Mouse (Mus musculus) left cerebral cortex, postnatal 25 days (tissue): Measurements from ENCODE around the gene Artn. TPM values are rescaled to one million over a fixed set of nuclear protein-coding genes. Genes with fewer than 3 reads are reported as not detected.

Source experiments
- DNase-seq, 2 experiments: peaks; one replicate each; pipeline ENCODE4 v3.0.0; 2022; ENCODE audit warnings: low spot score in 2 of 2, mixed read lengths in 1 of 2
- intact Hi-C: fragments of 180-260 bp; cut with DNase I; formaldehyde crosslinking; loops from one replicate; pipeline ENCODE4 v1.15.1; 2025
- total RNA-seq, 2 experiments: library from RNA; stranded (reverse); gene quantifications; 2 replicates each; pipeline ENCODE4 v1.2.3; 2021

Artn gene
- total RNA-seq, 2 experiments from 2014 or later: 2.3 to 2.6 TPM

DNA sequence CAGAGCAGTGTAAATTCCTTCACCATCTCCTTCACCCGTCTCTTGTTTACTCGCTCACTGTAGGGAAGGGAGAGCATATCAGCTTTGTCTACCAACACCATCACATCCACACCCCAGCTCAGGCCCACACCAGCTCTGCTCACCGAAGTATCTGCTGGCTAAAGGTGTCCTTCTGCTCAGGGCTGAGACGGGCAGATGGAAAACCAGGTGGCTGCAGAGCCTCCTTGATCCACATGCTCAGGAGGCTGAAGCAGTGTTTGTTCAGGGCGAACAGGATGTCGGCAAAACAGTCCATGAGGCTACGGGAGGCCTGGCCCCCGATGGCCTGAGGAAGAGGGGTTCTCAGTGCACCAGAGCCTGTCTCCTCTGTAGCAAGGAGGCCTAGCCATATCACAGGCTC is 35.0 kb downstream of the Artn start:
- intact Hi-C loops: no loop called here
- no peak for DNase-seq

DNA sequence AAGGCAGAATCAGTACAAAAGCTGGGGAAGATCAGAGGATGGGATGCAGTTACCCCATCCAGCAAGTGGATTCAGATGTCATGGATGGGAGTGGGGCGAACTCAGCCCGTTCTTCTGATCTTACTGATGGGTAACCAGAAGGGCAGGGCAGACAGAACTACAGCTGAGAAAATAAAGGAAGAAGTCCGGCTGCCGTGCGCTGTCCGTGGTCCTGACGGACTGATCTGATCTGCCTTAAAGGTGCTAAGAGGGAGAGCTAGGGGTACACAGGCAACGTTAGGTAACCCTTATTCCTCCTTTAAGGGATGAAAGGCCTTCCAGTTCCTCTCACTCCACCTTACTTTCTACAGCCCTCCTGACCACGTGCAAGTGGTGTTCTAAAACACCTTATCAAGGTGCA is 36.2 kb downstream of the Artn start:
- DNase-seq: no peak
- intact Hi-C loops: loop anchor here (2.0 kb wide), 1 partner anchor 21 kb away; the partner anchor contains the start of gene Ipo13

- intact Hi-C loops: loop anchor here (2.0 kb wide), 1 partner anchor 23 kb away; the partner anchor contains the start of gene Ipo13
Observed at GRCm38 (mm10) chr4:117891738-117892161, 37.8 kb downstream of the Artn start, which contains the start of gene Dph2. Gene Dph2, minus strand, starts transcription at chr4:117892032.

GRCm38 (mm10) chr4:117890750-117891149 is 38.8 kb downstream of the Artn start:
- intact Hi-C loops: no loop called here
- no peak for DNase-seq

More at GRCm38 (mm10) chr4:117891738-117892161, 37.8 kb downstream of the Artn start, which contains the start of gene Dph2:
- DNase-seq: peak; percentile 81 to 94

- intact Hi-C loops: no loop called here
- DNase-seq: no peak
Observed at GRCm38 (mm10) chr4:117890031-117890430, 39.5 kb downstream of the Artn start.

DNA sequence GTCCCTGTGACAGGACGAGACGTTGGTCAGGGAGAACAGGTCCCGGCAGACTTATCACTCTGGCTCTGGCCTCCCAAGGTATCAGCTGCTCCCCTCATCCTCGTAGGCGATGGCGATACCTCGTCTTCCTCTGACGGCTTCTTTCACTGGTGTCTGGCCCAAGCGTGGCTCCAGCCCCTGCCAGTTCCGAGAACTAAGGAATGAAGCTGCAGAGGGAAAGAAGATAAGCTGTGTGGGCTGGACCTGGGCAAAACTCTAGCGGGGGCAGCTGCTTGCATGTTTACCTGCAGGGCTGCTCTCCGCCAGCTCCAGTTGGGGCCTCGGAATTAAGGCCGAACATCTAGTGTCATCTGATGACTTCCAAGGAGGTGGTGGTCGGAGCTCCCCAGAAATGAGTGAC is 40.1 kb downstream of the Artn start:
- intact Hi-C loops: no loop called here
- no peak for DNase-seq

- DNase-seq: no peak
- intact Hi-C loops: no loop called here
Observed at GRCm38 (mm10) chr4:117887920-117888319, 41.6 kb downstream of the Artn start.

DNA sequence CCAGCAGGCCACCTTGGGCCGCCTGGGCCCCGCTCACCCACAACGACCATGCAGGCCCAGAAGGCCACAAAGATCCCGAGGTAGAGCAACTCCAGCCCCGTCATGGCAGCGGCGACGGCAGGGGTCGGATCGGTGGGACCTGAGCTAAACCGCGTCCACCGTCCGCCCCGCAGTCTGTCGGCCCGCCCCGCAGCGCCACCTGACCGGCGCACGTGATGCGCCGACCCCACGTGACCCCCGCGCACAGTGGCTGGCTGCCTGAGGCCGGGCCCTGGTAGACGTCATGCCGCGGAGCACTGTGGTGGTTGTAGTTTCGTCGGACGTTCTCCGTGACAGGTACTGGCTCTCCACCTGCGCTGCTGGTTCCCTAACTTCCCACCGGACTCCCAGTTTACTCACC is 42.4 kb downstream of the Artn start, which contains the start of gene Atp6v0b:
TSS of gene Atp6v0b (minus strand) at position 201 of the 400 bp plus-strand sequence.
- DNase-seq: peak; percentile 95 to 97
- intact Hi-C loops: no loop called here

GRCm38 (mm10) chr4:117886644-117887043 is 42.9 kb downstream of the Artn start:
- no peak for DNase-seq
- intact Hi-C loops: no loop called here

DNA sequence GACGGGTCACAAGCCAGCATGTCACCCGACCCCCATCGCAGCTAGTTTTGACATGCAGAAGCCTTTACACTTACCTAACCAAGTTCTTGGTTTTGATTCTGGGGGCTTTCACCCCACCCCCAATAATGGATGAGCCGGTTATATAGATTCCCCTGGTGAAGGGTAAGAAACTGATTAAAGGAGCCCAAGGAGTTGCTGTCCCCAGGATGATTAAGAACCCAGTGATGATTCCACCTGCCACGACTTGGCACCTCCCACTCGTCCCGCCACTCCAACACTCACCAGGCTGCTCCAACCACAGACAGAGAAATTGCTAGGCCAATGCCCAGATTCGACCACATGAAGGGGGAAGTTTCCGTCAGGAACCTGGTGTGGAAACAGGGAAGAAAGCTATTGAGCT is 43.6 kb downstream of the Artn start:
- DNase-seq: peak in 1 of 2 experiments; percentile 51
- intact Hi-C loops: no loop called here

DNA sequence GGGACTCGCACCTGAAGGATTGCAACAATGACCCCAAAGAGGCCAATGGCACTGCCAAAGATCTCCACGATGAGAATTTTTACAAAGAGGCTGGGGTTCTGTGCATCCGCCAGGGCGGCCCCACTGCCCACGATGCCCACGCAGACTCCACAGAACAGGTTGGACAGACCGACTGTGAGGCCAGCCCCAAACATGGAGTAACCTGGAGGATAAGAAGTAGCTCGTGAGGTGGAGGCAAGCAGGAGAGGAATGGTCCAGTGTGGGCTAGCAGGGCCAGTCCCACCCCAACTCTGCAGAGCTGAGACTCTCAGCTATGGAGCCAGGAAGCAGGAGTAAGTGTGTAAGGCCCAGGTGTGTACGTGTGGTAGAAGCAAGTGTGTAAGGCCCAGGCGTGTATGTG is 44.5 kb downstream of the Artn start:
- intact Hi-C loops: no loop called here
- no peak for DNase-seq

DNA sequence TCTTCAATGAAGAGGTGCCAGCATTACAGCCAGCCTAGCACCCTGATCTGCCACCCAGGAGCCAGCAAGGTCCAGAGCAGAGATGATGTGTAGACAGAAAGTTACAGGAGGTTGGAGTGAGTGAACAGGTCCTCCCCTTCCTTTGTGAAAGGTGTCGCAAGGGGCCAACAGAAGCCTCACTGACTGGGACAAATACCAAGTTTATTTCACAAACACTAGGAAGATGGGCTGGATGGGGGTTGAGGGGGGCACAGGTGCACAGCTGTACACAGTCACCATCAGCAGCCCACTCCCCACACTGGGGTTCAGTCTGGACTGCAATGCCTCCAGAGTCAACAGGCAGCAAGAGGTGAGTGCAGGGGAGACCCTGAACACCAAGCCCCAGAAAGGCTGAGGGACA is 45.4 kb downstream of the Artn start:
- DNase-seq: no peak
- intact Hi-C loops: no loop called here

DNA sequence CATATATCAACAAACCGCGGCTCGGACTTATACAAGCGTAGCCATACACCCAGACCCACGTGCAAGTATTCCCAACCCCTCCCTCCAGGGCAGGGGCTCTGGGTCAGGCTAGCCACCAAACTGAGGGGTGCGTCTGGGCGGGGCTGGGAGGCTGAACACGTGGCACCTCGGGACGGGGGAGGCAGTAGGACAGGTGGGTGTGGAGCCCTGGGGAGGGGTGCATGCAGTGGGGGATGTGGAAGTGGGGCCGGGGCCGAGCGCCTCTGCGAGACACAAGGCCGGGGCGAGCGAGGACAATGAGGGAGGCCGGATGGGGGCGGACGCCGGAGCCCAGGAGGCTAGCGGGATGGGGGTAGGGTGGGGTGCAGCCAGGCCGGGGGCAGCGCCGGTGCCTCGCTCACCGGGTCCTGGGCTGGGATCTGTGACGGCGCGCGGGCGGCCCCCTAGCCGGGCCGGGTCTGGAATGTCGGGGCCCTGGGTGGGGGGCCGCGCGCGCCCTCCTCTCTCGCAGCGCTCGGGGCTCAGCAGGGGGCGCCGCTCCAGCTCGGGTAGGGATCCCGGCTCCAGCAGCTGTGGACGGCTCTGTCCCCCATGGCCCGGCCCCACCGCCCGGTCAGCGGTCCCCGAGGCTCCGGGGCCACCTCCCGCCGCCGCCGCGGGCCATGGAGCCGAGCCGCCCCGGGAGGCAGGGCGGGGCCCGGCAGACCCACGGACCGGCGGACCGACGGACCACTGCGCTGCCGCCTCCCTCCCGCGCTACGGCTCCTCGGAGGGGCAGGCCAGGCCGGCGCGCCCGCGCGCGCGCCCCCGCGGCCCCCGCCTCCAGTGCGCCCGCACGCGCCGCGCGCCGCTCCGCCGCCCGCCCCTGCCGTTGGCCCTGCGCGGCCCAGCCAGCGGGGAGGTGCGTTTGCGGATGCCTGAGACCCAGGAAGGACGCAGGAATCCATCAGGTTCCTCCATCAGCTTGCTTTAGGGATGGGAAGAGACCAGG is 46.6 kb downstream of the Artn start, which contains the start of gene B4galt2:
TSS of gene B4galt2 (minus strand) at position 787 of the 991 bp plus-strand sequence.
- intact Hi-C loops: no loop called here
- peak; percentile 62 to 81 for DNase-seq

- intact Hi-C loops: no loop called here
- peak in 1 of 2 experiments; percentile 79 for DNase-seq
Observed at GRCm38 (mm10) chr4:117878703-117879102, 50.9 kb downstream of the Artn start.

- no peak for DNase-seq
- intact Hi-C loops: no loop called here
Observed at GRCm38 (mm10) chr4:117878301-117878700, 51.3 kb downstream of the Artn start.

Other genes with a start within 250 kb of the Artn start
- 10 to 100 TPM; 33.1 to 35.2 TPM for gene Dmap1, start 247.5 kb downstream of the Artn start, total RNA-seq
- not detected for gene Gm12845, start 205.4 kb downstream of the Artn start, total RNA-seq
- gene Klf17, start 164.1 kb downstream of the Artn start, total RNA-seq: not detected
- 10 to 100 TPM; 31.7 to 40.9 TPM for gene Slc6a9, start 95.3 kb downstream of the Artn start, total RNA-seq
- gene Ccdc24, start 57.2 kb downstream of the Artn start, total RNA-seq: 1 to 10 TPM; 1.3 to 1.4 TPM
- gene B4galt2, start 46.3 kb downstream of the Artn start, total RNA-seq: 100 to 1,000 TPM; 107 to 116 TPM
- 100 to 1,000 TPM; 460 to 484 TPM for gene Atp6v0b, start 42.4 kb downstream of the Artn start, total RNA-seq
- gene Dph2, start 37.7 kb downstream of the Artn start, total RNA-seq: 10 to 100 TPM in 1 of 2 experiments, 1 to 10 TPM in 1; 9.6 to 10.5 TPM
- gene Ipo13, start 14.8 kb downstream of the Artn start, total RNA-seq: 100 to 1,000 TPM; 108 to 116 TPM
- 10 to 100 TPM; 43.5 to 44.3 TPM for gene St3gal3, start 205.2 kb upstream of the Artn start, total RNA-seq